Mouse (Mus musculus) layer of hippocampus, adult 6 months (tissue): ENCODE results near the gene Clec5a. TPM values are rescaled to one million over a fixed set of nuclear protein-coding genes. Genes with fewer than 3 reads are reported as not detected.

Source experiments
- long read RNA-seq, 2 experiments: library from polyadenylated mRNA; unstranded; transcript quantifications; one replicate each; pipeline ENCODE4 v2.0.0; 2019 to 2020
- polyA plus RNA-seq: library from polyadenylated mRNA; unstranded; fragments of <200 nt; fragmentation: Nextera tagmentation; gene quantifications from 2 replicates; pipeline ENCODE4 v1.2.3, GENCODE M21; 2021

The Clec5a gene
- polyA plus RNA-seq: 6.5 and 8.1 TPM in 2 replicates
- long read RNA-seq, experiment 1, partial matches to known transcripts: 0 of 5 reads
- long read RNA-seq, experiment 1, other reads (novel, unspliced or antisense): 0 of 5 reads
- long read RNA-seq, experiment 2, transcript Clec5a-202 (6 exons, 3,747 nt): major isoform, 5 of 6 reads
- long read RNA-seq, experiment 2, partial matches to known transcripts: 0 of 6 reads
- long read RNA-seq, experiment 2, other reads (novel, unspliced or antisense): 0 of 6 reads

GRCm38 (mm10) chr6:40585645-40586044, at the start of gene Clec5a:
TSS of gene Clec5a (minus strand) at chr6:40585821.

GRCm38 (mm10) chr6:40628406-40629000, 42.9 kb upstream of the Clec5a start, which contains the start of gene Mgam:
TSS of gene Mgam (plus strand) at chr6:40628831.

GRCm38 (mm10) chr6:40613260-40613852, 27.7 kb upstream of the Clec5a start, which contains the start of gene Tas2r138:
TSS of gene Tas2r138 (minus strand) at chr6:40613310.

GRCm38 (mm10) chr6:40569187-40569586, 16.4 kb downstream of the Clec5a start, which contains the start of gene Olfr460:
TSS of gene Olfr460 (plus strand) at chr6:40569487.

GRCm38 (mm10) chr6:40554950-40555349, 30.7 kb downstream of the Clec5a start, which contains the start of gene Olfr461:
TSS of gene Olfr461 (minus strand) at chr6:40555050.

Other genes starting within 250 kb of the Clec5a start
- gene E330009J07Rik, start 149.7 kb downstream of the Clec5a start, polyA plus RNA-seq: 5.4 and 5.9 TPM in 2 replicates
- not detected in 2 replicates for gene Wee2, start 146.7 kb downstream of the Clec5a start, polyA plus RNA-seq
- gene Ssbp1, start 114.5 kb downstream of the Clec5a start, polyA plus RNA-seq: 50.0 and 64.3 TPM in 2 replicates
- gene Tas2r137, start 94.6 kb downstream of the Clec5a start, polyA plus RNA-seq: not detected in 2 replicates
- not detected in 2 replicates for gene Tas2r108, start 92.3 kb downstream of the Clec5a start, polyA plus RNA-seq
- gene Prss37, start 66.3 kb downstream of the Clec5a start, polyA plus RNA-seq: not detected in 2 replicates
- gene Olfr461, start 30.8 kb downstream of the Clec5a start, polyA plus RNA-seq: 0.15 TPM in 1 of 2 replicates, not detected in the other
- gene Olfr460, start 16.3 kb downstream of the Clec5a start, polyA plus RNA-seq: not detected in 2 replicates
- not detected in 2 replicates for gene Tas2r138, start 27.5 kb upstream of the Clec5a start, polyA plus RNA-seq
- not detected in 2 replicates for gene Mgam, start 43.0 kb upstream of the Clec5a start, polyA plus RNA-seq